Mouse (Mus musculus) spleen, adult 2 months (tissue): ENCODE data around the gene Pacsin1. TPM values are rescaled to one million over a fixed set of nuclear protein-coding genes. Genes with fewer than 3 reads are reported as not detected.

Experiments
- DNase-seq, 2 experiments: peaks; one replicate each; pipeline versions ENCODE4 v3.0.0 to v3.0.0-alpha.2; 2012 to 2021; ENCODE audit warnings: low spot score in 2 of 2, low read depth in 1 of 2
- H3K27ac ChIP-seq: fragments of 200-500 bp; 2 replicates; pipeline ENCODE4 v1.5.1; 2012; ENCODE audit warnings: low read length, inconsistent platforms; ENCODE audit not compliant: insufficient read depth
- H3K27me3 ChIP-seq: fragments of 200-500 bp; 2 replicates; pipeline ENCODE4 v1.6.1; 2012; ENCODE audit warnings: mild to moderate bottlenecking, moderate library complexity, low read length, inconsistent platforms; ENCODE audit not compliant: control insufficient read depth, insufficient read depth
- H3K36me3 ChIP-seq: fragments of 200-500 bp; 2 replicates; pipeline ENCODE4 v1.6.1; 2012; ENCODE audit warnings: mild to moderate bottlenecking, low read length, inconsistent platforms; ENCODE audit not compliant: control insufficient read depth, insufficient read depth
- H3K4me1 ChIP-seq: fragments of 200-500 bp; 2 replicates; pipeline ENCODE4 v1.6.1; 2011; ENCODE audit warnings: inconsistent platforms; ENCODE audit not compliant: control insufficient read depth, insufficient read depth, insufficient read length
- H3K4me3 ChIP-seq: fragments of 200-500 bp; 2 replicates; pipeline ENCODE4 v1.5.1; 2011; ENCODE audit warnings: mild to moderate bottlenecking, inconsistent platforms; ENCODE audit not compliant: insufficient read depth, insufficient read length; ENCODE audit errors: extremely low read depth
- CTCF ChIP-seq: fragments of 200-500 bp; IDR thresholded peaks from 2 replicates; pipeline ENCODE4 v1.5.1; 2011; ENCODE audit warnings: mild to moderate bottlenecking, inconsistent platforms; ENCODE audit not compliant: insufficient read depth, insufficient read length, insufficient replicate concordance; ENCODE audit errors: extremely low read depth
- POLR2A ChIP-seq: fragments of 200-500 bp; IDR thresholded peaks from 2 replicates; pipeline ENCODE4 v1.6.1; 2011; ENCODE audit warnings: low read depth, low read length, inconsistent platforms
- WGBS: fragments of 180-500 bp; shearing (Covaris S2); methylation state at CpG from one replicate; pipeline ENCODE4 v1.1.7; 2018; 5-methylcytosine and 5-hydroxymethylcytosine counted together
- polyA plus RNA-seq: library from polyadenylated mRNA; depleted of rRNA; stranded (reverse); fragments of >200 nt; gene quantifications from 2 replicates; pipeline ENCODE4 v1.2.3, GENCODE M21; 2012

The Pacsin1 gene
- polyA plus RNA-seq, 1 experiment, result 10.3 TPM

GRCm38 (mm10) chr17:27699641-27700244 lies 44.4 kb downstream of the Pacsin1 start:
- H3K27me3 ChIP-seq, result no peaks in the 10 kb centered on the region
- 59% methylated on average over 17 of the region's 17 CpGs for WGBS
- DNase-seq, result peak in 1 of 2 experiments; percentile 41

GRCm38 (mm10) chr17:27700812-27701211 lies 45.5 kb downstream of the Pacsin1 start:
- TF ChIP-seq POLR2A (no peak), CTCF (no peak)
- H3K27me3 ChIP-seq, result no peaks in the 10 kb centered on the region
- no peak overlapping the region for H3K27ac ChIP-seq
- H3K4me3 ChIP-seq, result no peak overlapping the region
- DNase-seq, result no peak
- WGBS, result 85% methylated on average over 2 of the region's 2 CpGs
- no peaks in the 10 kb centered on the region for H3K36me3 ChIP-seq
- H3K4me1 ChIP-seq, result peaks cover 3% of the 10 kb centered on the region

More at GRCm38 (mm10) chr17:27699641-27700244, 44.4 kb downstream of the Pacsin1 start:
- Histone ChIP-seq H3K27ac (no peak overlapping the region), H3K4me3 (no peak overlapping the region), H3K4me1 (peaks cover 3% of the 10 kb centered on the region), H3K36me3 (no peaks in the 10 kb centered on the region)
- TF ChIP-seq CTCF, result no peak
- no peak for TF ChIP-seq POLR2A

GRCm38 (mm10) chr17:27701856-27702255 lies 46.5 kb downstream of the Pacsin1 start:
- 96% methylated on average over 6 of the region's 6 CpGs for WGBS
- H3K27me3 ChIP-seq, result no peaks in the 10 kb centered on the region
- H3K4me1 ChIP-seq, result peaks cover 3% of the 10 kb centered on the region
- no peak for DNase-seq
- H3K4me3 ChIP-seq, result no peak overlapping the region
- H3K27ac ChIP-seq, result no peak overlapping the region
- TF ChIP-seq CTCF, result no peak
- TF ChIP-seq POLR2A, result no peak
- H3K36me3 ChIP-seq, result no peaks in the 10 kb centered on the region

GRCm38 (mm10) chr17:27702518-27702917 lies 47.2 kb downstream of the Pacsin1 start:
- Histone ChIP-seq H3K27ac (no peak overlapping the region), H3K36me3 (no peaks in the 10 kb centered on the region), H3K27me3 (no peaks in the 10 kb centered on the region), H3K4me3 (peak overlapping the region; percentile 19; the same call in 1 of the 2 replicates), H3K4me1 (peaks cover 3% of the 10 kb centered on the region)
- peak in 1 of 2 experiments; percentile 14 for DNase-seq
- peak; percentile 80 for TF ChIP-seq CTCF
- no peak for TF ChIP-seq POLR2A
- 2% methylated on average over 34 of the region's 34 CpGs for WGBS

- Histone ChIP-seq H3K36me3 (no peaks in the 10 kb centered on the region), H3K4me3 (no peak overlapping the region), H3K4me1 (peaks cover 3% of the 10 kb centered on the region), H3K27ac (no peak overlapping the region), H3K27me3 (no peaks in the 10 kb centered on the region)
- 66% methylated on average over 5 of the region's 5 CpGs for WGBS
- no peak for DNase-seq
- TF ChIP-seq CTCF (no peak), POLR2A (no peak)
Measured at GRCm38 (mm10) chr17:27703961-27704621, 48.8 kb downstream of the Pacsin1 start.

GRCm38 (mm10) chr17:27705661-27706060 lies 50.4 kb downstream of the Pacsin1 start:
- Histone ChIP-seq H3K36me3 (no peaks in the 10 kb centered on the region), H3K27me3 (no peaks in the 10 kb centered on the region), H3K4me3 (no peak overlapping the region), H3K27ac (no peak overlapping the region), H3K4me1 (peaks cover 3% of the 10 kb centered on the region)
- no peak for DNase-seq
- whole genome bisulfite sequencing, result 92% methylated on average over 10 of the region's 10 CpGs
- TF ChIP-seq CTCF, result no peak
- TF ChIP-seq POLR2A, result no peak
